Mouse (Mus musculus) heart, adult 2 months (tissue): ENCODE results near the gene Tpgs1.
A peak's percentile ranks its signal among the peaks of the same experiment; 100 is the strongest.

Experiments
- CTCF ChIP-seq: fragments of 200-600 bp; IDR thresholded peaks from 2 replicates; pipeline ENCODE4 v1.8.1; 2022; ENCODE audit warnings: antibody characterized with exemption, mild to moderate bottlenecking, moderate library complexity
- EP300 ChIP-seq: fragments of 200-500 bp; IDR thresholded peaks from 2 replicates; pipeline ENCODE4 v1.6.1; 2011; ENCODE audit warnings: low read depth, low read length, control low read depth; ENCODE audit not compliant: insufficient read depth
- POLR2A ChIP-seq: fragments of 200-500 bp; IDR thresholded peaks from 2 replicates; pipeline ENCODE4 v1.6.1; 2011; ENCODE audit warnings: mild to moderate bottlenecking, low read depth, low read length, control low read depth; ENCODE audit not compliant: insufficient read depth

DNA sequence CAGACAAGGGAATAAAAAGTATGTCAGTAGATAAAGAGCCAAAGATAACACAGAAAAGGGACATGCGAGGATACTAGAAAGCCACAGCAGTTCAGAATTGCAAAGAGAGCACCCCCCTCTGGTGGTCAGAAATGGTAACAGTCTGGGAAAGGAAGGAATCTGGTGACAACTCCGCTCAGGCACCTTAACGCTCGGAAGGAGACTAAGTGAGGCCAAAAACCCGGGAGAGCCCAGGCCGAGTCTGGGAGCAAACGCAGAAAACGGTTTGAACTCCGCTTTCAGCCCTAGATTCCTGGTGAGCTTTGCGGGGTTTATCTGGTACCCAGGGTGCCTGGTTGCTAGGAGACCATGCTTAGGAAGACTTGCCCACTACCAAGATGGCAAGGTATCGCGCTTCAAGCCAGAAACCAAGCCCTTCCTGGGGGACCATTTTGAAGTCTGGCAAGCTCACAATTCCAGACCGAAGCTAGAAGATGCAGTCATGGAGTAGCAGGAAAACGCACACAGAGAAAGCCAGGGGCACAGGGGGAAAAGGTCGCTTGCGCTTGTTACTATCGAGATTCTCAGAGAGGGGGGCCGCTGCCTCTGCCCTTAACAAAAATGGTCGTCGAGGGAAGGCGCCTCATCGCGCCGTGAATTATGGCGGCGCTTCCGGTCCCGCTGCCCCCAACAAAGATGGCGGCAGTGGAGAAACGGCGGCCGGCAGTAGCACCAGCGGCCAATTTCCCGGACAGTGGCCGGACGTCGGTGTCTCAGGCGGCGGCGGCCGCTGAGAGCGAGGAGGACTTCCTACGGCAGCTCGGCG lies at the start of gene Tpgs1:
- TF ChIP-seq CTCF: no peak; the same call in 1 of the 2 replicates
- TF ChIP-seq EP300: 0 out of 2 replicates have a peak, but pooled peaks have one; percentile 18
- no peak for TF ChIP-seq POLR2A
